Mouse (Mus musculus) hindbrain, embryonic 14.5 days (tissue): ENCODE data around the gene P2ry2. TPM values are rescaled to one million over a fixed set of nuclear protein-coding genes. Genes with fewer than 3 reads are reported as not detected.

ENCODE experiments used
- ATAC-seq: fragments of 200-750 bp; cut with Nextera tagmentation; 2 replicates; pipeline ENCODE4 v1.8.0; 2017; ENCODE audit warnings: moderate number of reproducible peaks, mild to moderate bottlenecking, moderate TSS enrichment, moderate library complexity; ENCODE audit not compliant: low FRiP score
- DNase-seq: peaks from one replicate; pipeline ENCODE4 v3.0.0-alpha.2; 2015; ENCODE audit warnings: low spot score
- H3K27ac ChIP-seq: fragments of 300-500 bp; sonication (generic); 2 replicates; pipeline ENCODE4 v1.5.1; 2014; ENCODE audit warnings: mild to moderate bottlenecking, moderate library complexity
- H3K27me3 ChIP-seq: fragments of 300-500 bp; sonication (generic); 2 replicates; pipeline ENCODE4 v1.6.1; 2014; ENCODE audit warnings: mild to moderate bottlenecking, low read length, mixed read lengths; ENCODE audit not compliant: control insufficient read depth, insufficient read depth
- H3K36me3 ChIP-seq: fragments of 300-500 bp; sonication (generic); replicated peaks from 2 replicates; pipeline ENCODE4 v1.6.1; 2014; ENCODE audit not compliant: control insufficient read depth, insufficient read depth
- H3K4me1 ChIP-seq: fragments of 300-500 bp; sonication (generic); replicated peaks from 2 replicates; pipeline ENCODE4 v1.6.1; 2014; ENCODE audit warnings: antibody characterized with exemption, low read length, mixed read lengths; ENCODE audit not compliant: control insufficient read depth, insufficient read depth
- H3K4me2 ChIP-seq: fragments of 300-500 bp; sonication (generic); replicated peaks from 2 replicates; pipeline ENCODE4 v1.6.1; 2014; ENCODE audit warnings: mild to moderate bottlenecking, moderate library complexity
- H3K4me3 ChIP-seq: fragments of 300-500 bp; sonication (generic); replicated peaks from 2 replicates; pipeline ENCODE4 v1.5.1; 2014; ENCODE audit warnings: mild to moderate bottlenecking, low read length
- H3K9ac ChIP-seq: fragments of 300-500 bp; sonication (generic); 2 replicates; pipeline ENCODE4 v1.6.1; 2014
- H3K9me3 ChIP-seq: fragments of 300-500 bp; sonication (generic); 2 replicates; pipeline ENCODE4 v1.6.1; 2016; ENCODE audit warnings: low read length; ENCODE audit not compliant: control insufficient read depth
- WGBS: fragments of 180-500 bp; shearing (Covaris S2); extraction: QIAGEN DNeasy Blood & Tissue Kit; methylation state at CpG from one replicate; pipeline ENCODE4 v1.1.7; 2014; 5-methylcytosine and 5-hydroxymethylcytosine counted together
- polyA plus RNA-seq: library from polyadenylated mRNA; unstranded; fragments of >200 nt; fragmentation: Nextera tagmentation; extraction: Ambion mirVana; gene quantifications from 2 replicates; pipeline ENCODE4 v1.2.1, GENCODE M21; 2014

Gene P2ry2
- polyA plus RNA-seq, 1 experiment from 2014 or later, result 0.20 TPM

- Histone ChIP-seq H3K36me3 (no peaks in the 10 kb centered on the region), H3K4me3 (no peak overlapping the region), H3K4me1 (0 out of 2 replicates have a peak, but pooled peaks cover 5% of the 10 kb centered on the region), H3K9me3 (no peaks in the 10 kb centered on the region), H3K27me3 (peaks cover 54% of the 10 kb centered on the region), H3K9ac (no peak overlapping the region), H3K4me2 (no peak overlapping the region), H3K27ac (no peak overlapping the region)
- WGBS, result 69% methylated on average over 3 of the region's 3 CpGs
- no peak for ATAC-seq
- no peak for DNase-seq
These were observed 1.9 kb downstream of the P2ry2 start for GRCm38 (mm10) chr7:101010741-101011140.

GRCm38 (mm10) chr7:101006201-101006600 lies 6.5 kb downstream of the P2ry2 start:
- Histone ChIP-seq H3K4me1 (no peaks in the 10 kb centered on the region), H3K27me3 (peaks cover 30% of the 10 kb centered on the region), H3K9ac (no peak overlapping the region), H3K9me3 (no peaks in the 10 kb centered on the region), H3K36me3 (no peaks in the 10 kb centered on the region), H3K4me2 (no peak overlapping the region), H3K4me3 (no peak overlapping the region), H3K27ac (no peak overlapping the region)
- ATAC-seq (no peak), DNase-seq (no peak)
- WGBS, result 70% methylated on average over 2 of the region's 2 CpGs

- H3K4me1 ChIP-seq, result no peaks in the 10 kb centered on the region
- H3K4me2 ChIP-seq, result no peak overlapping the region
- H3K27ac ChIP-seq, result no peak overlapping the region
- DNase-seq (no peak), ATAC-seq (no peak)
- no peaks in the 10 kb centered on the region for H3K9me3 ChIP-seq
- peaks cover 19% of the 10 kb centered on the region for H3K27me3 ChIP-seq
- 50% methylated on average over 4 of the region's 4 CpGs for WGBS
- no peak overlapping the region for H3K4me3 ChIP-seq
- H3K9ac ChIP-seq, result no peak overlapping the region
- H3K36me3 ChIP-seq, result no peaks in the 10 kb centered on the region
These were observed 7.5 kb downstream of the P2ry2 start for GRCm38 (mm10) chr7:101005119-101005518.

- H3K9ac ChIP-seq, result no peak overlapping the region
- no peaks in the 10 kb centered on the region for H3K36me3 ChIP-seq
- no peak overlapping the region for H3K27ac ChIP-seq
- ATAC-seq (no peak), DNase-seq (no peak)
- 82% methylated on average over 11 of the region's 11 CpGs for WGBS
- H3K9me3 ChIP-seq, result no peaks in the 10 kb centered on the region
- peaks cover 6% of the 10 kb centered on the region; the same call in 1 of the 2 replicates for H3K27me3 ChIP-seq
- no peak overlapping the region for H3K4me3 ChIP-seq
- no peaks in the 10 kb centered on the region for H3K4me1 ChIP-seq
- H3K4me2 ChIP-seq, result no peak overlapping the region
These were observed 9.0 kb downstream of the P2ry2 start for GRCm38 (mm10) chr7:101003442-101004326.

- Histone ChIP-seq H3K4me2 (no peak overlapping the region), H3K9me3 (no peaks in the 10 kb centered on the region), H3K4me1 (no peaks in the 10 kb centered on the region), H3K9ac (no peak overlapping the region), H3K27me3 (no peaks in the 10 kb centered on the region), H3K27ac (no peak overlapping the region), H3K4me3 (no peak overlapping the region), H3K36me3 (no peaks in the 10 kb centered on the region)
- DNase-seq (no peak), ATAC-seq (no peak)
- WGBS, result 66% methylated on average over 6 of the region's 6 CpGs
These were observed 10.4 kb downstream of the P2ry2 start for GRCm38 (mm10) chr7:101002274-101002673.

- Histone ChIP-seq H3K4me3 (no peak overlapping the region), H3K4me2 (no peak overlapping the region), H3K27ac (no peak overlapping the region), H3K9ac (no peak overlapping the region), H3K36me3 (no peaks in the 10 kb centered on the region), H3K27me3 (no peaks in the 10 kb centered on the region), H3K9me3 (no peaks in the 10 kb centered on the region), H3K4me1 (no peaks in the 10 kb centered on the region)
- DNase-seq, result no peak
- WGBS, result 86% methylated on average over 5 of the region's 5 CpGs
- ATAC-seq, result no peak
These were observed 13.0 kb downstream of the P2ry2 start for GRCm38 (mm10) chr7:100999623-101000022.

- WGBS, result 89% methylated on average over 24 of the region's 24 CpGs
- no peak for ATAC-seq
- H3K4me3 ChIP-seq, result no peak overlapping the region
These were observed 14.1 kb downstream of the P2ry2 start for GRCm38 (mm10) chr7:100998578-100998960.

GRCm38 (mm10) chr7:100997951-100998577 lies 14.6 kb downstream of the P2ry2 start:
- no peak overlapping the region for H3K27ac ChIP-seq
- H3K4me3 ChIP-seq, result no peak overlapping the region
- no peaks in the 10 kb centered on the region for H3K36me3 ChIP-seq
- H3K9ac ChIP-seq, result no peak overlapping the region
- 87% methylated on average over 31 of the region's 31 CpGs for WGBS
- ATAC-seq (no peak), DNase-seq (no peak)
- no peaks in the 10 kb centered on the region for H3K4me1 ChIP-seq
- H3K27me3 ChIP-seq, result no peaks in the 10 kb centered on the region
- H3K9me3 ChIP-seq, result no peaks in the 10 kb centered on the region
- no peak overlapping the region for H3K4me2 ChIP-seq

More at GRCm38 (mm10) chr7:100998578-100998960, 14.1 kb downstream of the P2ry2 start:
- Histone ChIP-seq H3K9me3 (no peaks in the 10 kb centered on the region), H3K9ac (no peak overlapping the region), H3K4me2 (no peak overlapping the region), H3K36me3 (no peaks in the 10 kb centered on the region), H3K27me3 (no peaks in the 10 kb centered on the region), H3K4me1 (no peaks in the 10 kb centered on the region), H3K27ac (no peak overlapping the region)
- DNase-seq, result no peak

- Histone ChIP-seq H3K36me3 (no peaks in the 10 kb centered on the region), H3K9me3 (no peaks in the 10 kb centered on the region), H3K4me2 (no peak overlapping the region), H3K9ac (no peak overlapping the region), H3K4me1 (no peaks in the 10 kb centered on the region), H3K4me3 (no peak overlapping the region), H3K27ac (no peak overlapping the region), H3K27me3 (no peaks in the 10 kb centered on the region)
- no peak for ATAC-seq
- WGBS, result 79% methylated on average over 1 of the region's 1 CpGs
- DNase-seq, result no peak
These were observed 15.5 kb downstream of the P2ry2 start for GRCm38 (mm10) chr7:100997215-100997614.
